In the genomic region with DNA sequence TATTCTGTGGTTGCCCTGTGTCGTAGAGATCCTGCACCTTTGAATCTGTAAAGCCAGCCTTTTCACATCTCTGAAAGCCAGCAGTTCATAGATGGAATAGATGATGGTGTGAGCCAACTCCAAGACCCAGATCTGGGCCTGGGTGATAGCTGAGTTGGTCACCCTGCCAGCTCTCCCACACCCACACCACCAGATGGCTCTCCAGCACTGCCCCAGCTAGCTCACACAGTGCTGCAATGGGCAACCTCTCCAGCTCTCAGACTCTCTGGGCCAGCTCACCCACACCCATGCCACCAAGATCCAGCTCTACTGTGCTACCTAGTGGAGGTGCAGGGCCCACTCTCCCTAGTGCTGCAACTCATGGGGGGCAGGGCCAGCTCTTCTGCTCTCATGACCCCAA, we compare ENCODE assay signal across 11 mouse cellular contexts. TPM values are rescaled to one million over a fixed set of nuclear protein-coding genes. Genes with fewer than 3 reads are reported as not detected.
A peak's percentile ranks its signal among the peaks of the same experiment; 100 is the strongest.
DNase-seq lines count a peak whose midpoint lies in the region; ATAC-seq and TF ChIP-seq lines count a peak whose summit lies in the region.
"Had no signal": no experiment of that assay in that cellular context is flagged by ENCODE, and none has a peak within 500 bp of the region (broad histone marks: within the 10 kb centered on the region; RNA-seq: fewer than 3 reads in every experiment).

No protein-coding gene starts in this region.

- H3K9ac ChIP-seq in kidney, embryonic 15.5 days, result no peak overlapping the region
- no peak overlapping the region for H3K9ac ChIP-seq in ES-Bruce4 (ENCODE audit: low read depth, poor library complexity, severe bottlenecking)
- H3K9ac ChIP-seq: forebrain, embryonic 13.5 days; heart, embryonic 15.5 days had no signal

- no peak for ATAC-seq in kidney, embryonic 15.5 days (replicated peaks; ENCODE audit: low FRiP score)
- ATAC-seq: forebrain, embryonic 13.5 days had no signal

- peak; percentile 18 for DNase-seq in kidney, adult 9 months
- peak; percentile 3 for DNase-seq in 3T3-L1 (ENCODE audit: low read depth, low spot score)
- peak; percentile 79 to 82 for DNase-seq in cerebellum, postnatal 14 days
- DNase-seq in embryo, embryonic 10.5 days (ENCODE audit: low spot score), result no peak
- no peak for DNase-seq in urinary bladder, adult 18-20 months (ENCODE audit: low spot score in 2 of 2)
- DNase-seq: lung, adult 2 months; thymus, postnatal 25 days had no signal

- H3K4me2 ChIP-seq in kidney, embryonic 15.5 days, result no peak overlapping the region
- H3K4me2 ChIP-seq: forebrain, embryonic 13.5 days; heart, embryonic 15.5 days had no signal

- H3K4me3 ChIP-seq in kidney, embryonic 15.5 days (replicated peaks), result no peak overlapping the region
- H3K4me3 ChIP-seq in ES-Bruce4 (ENCODE audit: low read depth, low read length), result no peak overlapping the region
- H3K4me3 ChIP-seq: forebrain, embryonic 13.5 days; heart, embryonic 15.5 days had no signal

- peaks cover 15% of the 10 kb centered on the region for H3K4me1 ChIP-seq in kidney, embryonic 15.5 days
- H3K4me1 ChIP-seq in ES-Bruce4 (ENCODE audit: control insufficient read depth, insufficient read depth, low read length), result no peaks in the 10 kb centered on the region

- peak; percentile 52 for TF ChIP-seq CTCF in ES-Bruce4 (IDR thresholded peaks at IDR 0.05; ENCODE audit: low read depth, low read length)

- TF ChIP-seq EP300 in ES-Bruce4 (IDR thresholded peaks at IDR 0.05; ENCODE audit: insufficient read depth, low read depth, low read length), result no peak

- no peak for TF ChIP-seq POLR2A in ES-Bruce4 (IDR thresholded peaks at IDR 0.05; ENCODE audit: insufficient read depth, low read length)

- no peaks in the 10 kb centered on the region for H3K9me3 ChIP-seq in kidney, embryonic 15.5 days (replicated peaks)
- no peaks in the 10 kb centered on the region for H3K9me3 ChIP-seq in ES-Bruce4 (replicated peaks; ENCODE audit: control insufficient read depth, insufficient read depth, low read length, poor library complexity, severe bottlenecking)
- H3K9me3 ChIP-seq: forebrain, embryonic 13.5 days; heart, embryonic 15.5 days had no signal

- H3K36me3 ChIP-seq in kidney, embryonic 15.5 days, result no peaks in the 10 kb centered on the region
- no peaks in the 10 kb centered on the region for H3K36me3 ChIP-seq in ES-Bruce4 (ENCODE audit: control insufficient read depth, insufficient read depth, low read length, poor library complexity, severe bottlenecking)
- H3K36me3 ChIP-seq: heart, embryonic 15.5 days had no signal

- peaks cover 10% of the 10 kb centered on the region for H3K27me3 ChIP-seq in kidney, embryonic 15.5 days
- no peaks in the 10 kb centered on the region for H3K27me3 ChIP-seq in ES-Bruce4 (ENCODE audit: control insufficient read depth, insufficient read depth, low read length, poor library complexity, severe bottlenecking)

- no peak overlapping the region for H3K27ac ChIP-seq in kidney, embryonic 15.5 days
- no peak overlapping the region for H3K27ac ChIP-seq in ES-Bruce4 (ENCODE audit: insufficient read depth, low read length)
- H3K27ac ChIP-seq: forebrain, embryonic 13.5 days; heart, embryonic 15.5 days had no signal

- 86% methylated on average over 1 of the region's 1 CpGs for WGBS in kidney, embryonic 15.5 days

RNA-seq across cellular contexts. Expression of a gene that starts 3.6 kb away (rescaled TPM):
- 13.9 and 16.4 TPM in 2 replicates for polyA plus RNA-seq in kidney, embryonic 15.5 days (2015; fragmentation: Nextera tagmentation; extraction: Ambion mirVana)
- 5.8 and 7.5 TPM in 2 replicates for polyA plus RNA-seq in ES-Bruce4 (2011; ENCODE audit: insufficient read depth, insufficient read length, low read depth, missing spikeins)

RNA-seq across cellular contexts. Expression of a gene that starts 29.2 kb away (rescaled TPM):
- polyA plus RNA-seq in kidney, embryonic 15.5 days (2015; fragmentation: Nextera tagmentation; extraction: Ambion mirVana), result 1.7 and 2.0 TPM in 2 replicates
- 1.5 and 1.6 TPM in 2 replicates for polyA plus RNA-seq in ES-Bruce4 (2011; ENCODE audit: insufficient read depth, insufficient read length, low read depth, missing spikeins)
- polyA plus RNA-seq: lung, adult 2 months had no signal

Comparison
In these comparisons a context has a peak if more than half of its experiments do, and no peak if none do; other contexts are left out.
1. DNase-seq: peak in kidney, adult 9 months (single experiment), 3T3-L1 (single experiment) and cerebellum, postnatal 14 days (2 of 2); none in embryo, embryonic 10.5 days (single experiment) and urinary bladder, adult 18-20 months (0 of 2).